Mouse (Mus musculus) naive thymus-derived CD4-positive, alpha-beta T cell, adult 2 months (primary cell): Measurements from ENCODE around the gene Ralgps1.
"Not testable (repeated sequence)": the region's sequence is repeated elsewhere in the genome, so short reads cannot be mapped to it uniquely, and the experiment has no call there.

ENCODE experiments used
- DNase-seq: peaks from one replicate; pipeline ENCODE4 v3.0.0-alpha.2; 2011; ENCODE audit warnings: low read depth

The Ralgps1 gene

DNA sequence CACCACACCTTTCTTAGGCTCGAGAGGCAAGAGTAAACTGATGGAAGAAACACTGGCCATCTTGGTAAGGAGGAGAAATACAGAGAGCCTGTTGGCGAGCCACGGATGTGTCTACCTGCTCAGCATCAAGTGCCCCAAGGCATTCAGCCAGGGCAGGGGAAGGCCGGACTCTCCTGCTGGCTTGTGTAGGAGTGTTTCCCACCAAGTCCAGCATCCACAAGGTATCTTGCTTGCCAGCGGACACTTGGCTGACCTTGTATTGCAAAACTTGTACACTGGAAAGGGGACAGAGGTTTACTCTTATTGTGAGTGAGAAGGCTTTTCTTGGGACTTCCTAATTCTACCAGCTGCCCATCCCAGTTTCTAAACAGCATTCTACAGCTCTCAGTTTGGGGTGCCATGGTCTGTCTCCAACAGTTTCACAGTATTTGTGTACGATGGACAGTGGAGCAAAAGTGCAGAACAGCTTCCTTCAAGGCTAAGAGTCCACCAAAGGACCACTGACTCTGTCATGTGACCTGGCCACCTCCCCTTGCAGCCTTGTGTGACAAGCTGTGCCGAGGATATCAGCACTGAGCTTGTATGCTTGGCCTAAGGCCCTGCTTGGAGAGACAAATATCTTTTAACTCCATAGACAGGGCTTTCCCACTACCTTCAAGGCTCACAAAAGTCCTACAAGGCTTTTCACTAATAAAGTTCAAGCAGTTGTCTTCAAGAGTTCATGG lies 236.4 kb downstream of the Ralgps1 start:
- no peak for DNase-seq

DNA sequence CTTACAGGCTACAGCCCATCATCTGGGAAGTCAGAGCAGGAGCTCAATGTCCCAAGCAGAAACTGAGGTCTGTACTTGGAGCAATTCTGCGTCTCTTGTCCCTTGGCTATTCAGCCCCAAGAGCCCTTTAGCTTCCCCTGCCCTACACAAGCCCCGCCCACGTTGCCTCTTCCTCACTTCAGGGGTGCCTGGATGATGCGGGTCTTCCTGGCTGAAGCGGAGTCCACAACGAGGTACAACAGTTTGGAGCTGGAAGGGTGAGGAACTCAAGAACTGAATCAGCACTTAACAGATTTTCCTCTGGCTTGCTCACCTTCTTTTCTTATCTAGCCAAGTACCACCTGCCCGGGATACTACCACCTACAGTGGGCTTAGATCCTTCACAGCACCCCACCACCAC lies 239.0 kb downstream of the Ralgps1 start:
- no peak for DNase-seq

DNA sequence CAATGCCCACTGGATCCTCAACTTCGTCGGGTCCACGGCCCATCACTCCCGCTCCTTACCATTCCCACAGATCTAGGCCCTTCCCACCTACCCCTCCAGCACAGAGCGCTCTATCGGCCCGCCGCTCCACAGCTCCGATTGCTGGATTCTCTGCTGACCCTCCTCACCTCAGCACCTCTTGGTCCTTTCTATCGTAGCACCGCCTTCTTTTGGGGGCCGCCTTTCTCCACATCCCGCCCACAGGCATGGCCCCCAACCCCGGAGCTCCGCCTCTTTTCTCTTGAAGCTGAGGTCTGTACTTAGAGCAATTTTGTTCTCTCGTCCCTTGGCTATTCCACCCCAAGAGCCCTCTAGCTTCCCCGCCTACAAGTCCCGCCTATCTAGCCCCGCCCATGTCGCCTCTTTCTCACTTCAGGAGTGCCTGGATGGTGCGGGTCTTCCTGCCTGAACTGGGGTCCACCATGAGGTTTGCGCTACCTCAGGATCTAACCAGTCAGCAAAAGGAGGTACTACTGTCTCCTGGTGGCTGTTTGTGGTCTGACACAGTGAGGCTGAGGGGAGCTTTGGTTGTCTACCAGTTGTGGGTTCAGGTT lies 239.7 kb downstream of the Ralgps1 start, which contains the start of gene Garnl3:
Gene Garnl3 (minus strand): TSS at position 155 of the 593 bp plus-strand sequence.
- DNase-seq, result peak; percentile 83

DNA sequence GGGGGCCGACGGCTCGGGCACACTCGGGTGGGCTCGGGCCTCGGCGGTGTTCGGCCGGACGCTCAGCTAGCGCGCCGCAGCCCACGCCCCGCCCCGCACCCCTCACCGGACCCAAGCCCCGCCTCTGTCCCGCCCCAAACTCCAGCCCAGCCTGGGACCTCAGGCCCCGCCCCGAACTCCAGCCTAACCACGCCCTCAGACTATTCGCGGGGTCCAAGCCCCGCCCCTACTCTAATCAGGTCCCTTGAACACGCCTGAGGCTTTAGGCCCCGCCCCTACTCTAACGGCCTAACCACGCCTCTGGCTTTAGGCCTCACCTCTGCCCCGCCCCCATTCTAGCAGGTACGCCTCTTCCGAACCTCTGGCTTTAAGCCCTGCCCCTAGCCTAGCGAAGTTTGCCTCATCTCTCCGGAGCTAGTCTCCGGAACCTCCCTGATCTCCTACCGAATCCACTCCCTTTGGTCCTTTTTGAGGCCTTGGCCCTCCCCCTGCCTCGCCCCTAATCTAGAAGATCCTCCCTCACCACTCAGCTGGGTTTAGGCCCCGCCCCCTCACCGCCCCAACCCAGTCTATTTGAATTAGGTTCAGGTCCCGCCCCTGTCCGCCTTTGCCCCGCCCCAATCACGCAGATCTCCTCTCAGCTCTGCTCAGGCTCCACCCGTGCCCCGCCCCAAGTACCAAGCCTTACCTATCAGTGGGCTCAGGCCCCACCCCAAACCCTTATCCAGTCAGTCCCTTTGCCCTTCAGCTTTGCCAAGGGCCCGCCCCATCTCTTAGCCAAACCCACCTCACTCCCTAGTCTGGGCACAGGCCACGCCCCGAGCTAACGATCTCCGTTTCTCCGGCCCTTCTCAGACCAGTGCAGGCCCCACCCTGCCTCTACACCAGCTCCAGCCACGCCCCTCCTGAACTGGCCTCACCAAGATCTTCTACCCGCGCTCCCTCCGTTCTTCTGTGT lies 240.5 kb downstream of the Ralgps1 start:
- peak; percentile 95 for DNase-seq

DNA sequence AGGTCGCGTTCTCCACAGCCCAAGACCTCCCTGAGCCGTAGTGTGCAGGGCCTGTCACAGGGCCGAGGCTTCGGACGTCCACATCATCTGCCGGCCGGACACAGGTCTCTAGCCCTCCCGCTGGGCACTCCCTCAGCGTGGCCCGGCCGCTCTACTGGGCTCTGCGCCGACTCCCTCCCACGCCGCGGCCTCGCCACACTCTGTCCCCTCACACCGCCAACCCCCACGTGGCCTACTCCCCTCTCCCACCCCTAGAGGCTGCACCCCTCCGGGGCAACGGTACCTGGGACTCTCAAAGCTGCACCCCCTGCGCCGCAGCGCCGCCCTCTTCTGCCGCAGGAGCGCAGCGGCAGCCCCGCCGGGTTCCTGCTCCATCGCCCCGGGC lies 241.2 kb downstream of the Ralgps1 start:
- no peak for DNase-seq

DNA sequence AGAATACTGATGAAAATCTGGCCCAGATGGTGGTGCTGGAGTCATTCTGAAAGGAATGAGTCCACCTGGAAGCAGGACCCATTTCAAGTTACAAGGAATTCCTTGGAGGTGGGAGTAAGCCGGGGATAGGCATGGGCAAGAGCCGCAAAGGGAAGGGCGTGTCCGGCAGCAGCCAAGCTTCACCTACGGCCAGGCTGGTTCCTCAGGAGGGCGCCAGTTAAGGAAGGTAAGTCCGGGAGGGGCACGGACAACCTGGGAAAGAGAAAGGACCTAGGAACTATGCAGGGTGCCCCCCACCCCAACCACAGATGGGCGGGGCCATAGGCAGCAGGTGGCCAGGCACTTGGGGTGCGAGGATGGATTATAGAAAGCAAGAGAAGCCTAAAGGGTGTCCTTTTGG lies 241.6 kb downstream of the Ralgps1 start:
- DNase-seq, result no peak

DNA sequence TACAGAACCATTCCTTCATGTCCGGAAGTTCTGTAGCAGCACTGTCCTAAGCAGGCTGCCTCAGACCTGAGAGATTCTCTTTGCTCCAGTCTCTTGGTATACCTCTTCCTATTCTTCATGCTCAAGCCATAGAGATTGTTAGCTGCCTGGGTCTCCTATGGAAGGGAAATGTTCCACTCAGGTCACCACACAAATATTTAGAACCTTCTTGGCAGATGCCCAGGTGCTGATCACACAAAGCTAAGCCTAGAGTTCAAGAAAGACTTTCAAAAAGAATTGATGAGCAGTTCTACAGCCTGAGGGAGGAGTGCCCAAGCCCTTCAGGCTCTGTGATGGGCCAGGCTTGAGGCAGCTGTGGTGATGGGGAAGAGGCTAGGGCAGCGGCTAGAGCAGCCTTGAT lies 242.3 kb downstream of the Ralgps1 start:
- DNase-seq, result peak; percentile 14

DNA sequence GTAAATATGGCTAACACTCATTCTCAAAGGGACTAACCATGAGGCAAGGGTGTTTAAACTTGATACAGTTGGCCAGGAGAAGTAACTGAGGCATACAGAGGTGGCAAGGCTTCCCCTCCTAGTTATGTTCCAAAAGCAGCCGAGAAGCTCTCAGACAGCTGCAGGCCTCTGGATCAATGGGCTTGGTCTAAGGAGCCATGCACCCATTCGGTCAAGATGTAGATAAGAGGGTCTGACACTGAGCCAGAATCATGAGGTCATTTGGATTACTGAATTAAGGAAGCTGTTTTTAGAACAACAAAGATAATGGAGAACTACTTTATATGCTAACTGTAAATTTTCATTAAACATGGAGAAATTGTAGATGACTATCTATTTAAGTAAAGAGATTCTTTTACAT lies 244.0 kb downstream of the Ralgps1 start:
- DNase-seq, result no peak

DNA sequence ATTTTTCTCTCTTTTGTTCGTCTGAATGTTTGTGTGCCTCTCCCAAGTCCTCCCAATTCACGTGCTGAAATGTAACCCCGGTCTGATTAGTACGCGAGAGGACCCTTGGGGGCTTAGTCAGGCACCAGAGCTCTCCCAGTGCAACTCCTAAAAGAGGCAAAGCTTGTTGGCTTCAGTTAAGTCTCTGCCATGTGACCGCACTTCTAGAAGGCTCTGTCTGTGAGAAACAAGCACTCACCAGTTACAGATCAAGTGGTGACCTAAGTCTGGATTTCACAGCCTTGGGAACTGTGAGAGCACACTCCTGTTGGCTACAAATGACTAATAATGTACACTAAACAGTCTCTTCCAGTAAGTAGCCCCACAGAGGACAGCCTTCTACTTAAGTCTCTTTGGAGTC lies 248.4 kb downstream of the Ralgps1 start:
- DNase-seq, result no peak

DNA sequence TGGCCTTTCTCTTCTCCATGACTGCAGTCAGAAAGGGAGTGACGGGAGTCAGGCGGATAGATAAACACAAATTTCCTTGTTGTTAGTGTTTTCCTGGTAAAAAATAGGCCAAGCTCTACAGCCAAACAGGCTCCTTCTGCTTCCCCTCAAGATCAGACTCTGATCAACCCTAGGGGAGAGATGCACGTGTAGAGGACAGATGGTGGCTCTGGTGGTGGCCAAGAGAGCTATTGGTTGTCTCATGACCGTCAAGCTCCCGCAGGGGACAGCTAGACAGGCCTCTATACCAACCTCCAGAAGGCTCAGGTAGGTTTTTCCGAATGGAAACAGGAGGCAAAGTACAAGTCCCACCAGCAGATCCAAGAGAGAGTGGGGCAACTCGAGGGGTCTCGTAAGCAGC lies 270.8 kb downstream of the Ralgps1 start:
- DNase-seq, result no peak

DNA sequence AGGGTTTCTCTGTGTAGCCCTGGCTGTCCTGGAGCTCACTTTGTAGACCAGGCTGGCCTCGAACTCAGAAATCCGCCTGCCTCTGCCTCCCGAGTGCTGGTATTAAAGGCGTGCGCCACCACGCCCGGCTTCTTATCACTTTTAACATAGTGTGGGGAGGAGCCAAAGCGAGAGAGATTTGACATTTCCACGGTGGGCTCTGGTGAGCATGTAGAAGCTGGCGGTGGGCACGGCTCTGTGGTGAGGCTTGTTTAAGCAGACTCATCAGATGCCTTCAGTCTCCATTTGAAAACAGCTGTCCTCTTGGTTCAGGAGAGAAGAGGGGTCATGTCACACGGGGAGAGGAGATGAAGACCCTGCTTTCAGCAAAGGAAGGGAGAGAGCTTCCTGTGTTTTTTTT lies 274.0 kb downstream of the Ralgps1 start:
- DNase-seq, result not testable (repeated sequence)

DNA sequence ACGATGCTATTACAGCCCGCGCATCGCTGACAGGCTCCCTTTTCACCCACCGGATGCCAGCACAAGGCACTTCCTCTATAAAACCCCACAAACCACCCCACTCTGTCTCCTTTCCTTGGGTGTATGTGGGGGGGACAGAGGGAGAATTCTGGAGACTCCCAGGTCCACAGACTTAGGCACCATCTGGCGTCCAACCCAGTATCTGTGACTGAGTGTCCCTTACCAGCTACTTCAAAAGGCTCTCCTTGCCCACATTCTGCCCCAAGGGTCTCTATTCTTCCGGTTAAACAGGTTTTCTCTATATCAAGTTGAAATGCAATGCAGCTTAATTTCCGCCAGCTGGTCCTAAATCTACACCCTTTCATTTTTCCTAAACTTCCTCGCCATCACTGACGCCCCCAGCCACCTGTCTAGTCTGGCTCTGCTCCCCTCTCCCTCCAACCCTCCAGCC lies 276.0 kb downstream of the Ralgps1 start:
- no peak for DNase-seq

DNA sequence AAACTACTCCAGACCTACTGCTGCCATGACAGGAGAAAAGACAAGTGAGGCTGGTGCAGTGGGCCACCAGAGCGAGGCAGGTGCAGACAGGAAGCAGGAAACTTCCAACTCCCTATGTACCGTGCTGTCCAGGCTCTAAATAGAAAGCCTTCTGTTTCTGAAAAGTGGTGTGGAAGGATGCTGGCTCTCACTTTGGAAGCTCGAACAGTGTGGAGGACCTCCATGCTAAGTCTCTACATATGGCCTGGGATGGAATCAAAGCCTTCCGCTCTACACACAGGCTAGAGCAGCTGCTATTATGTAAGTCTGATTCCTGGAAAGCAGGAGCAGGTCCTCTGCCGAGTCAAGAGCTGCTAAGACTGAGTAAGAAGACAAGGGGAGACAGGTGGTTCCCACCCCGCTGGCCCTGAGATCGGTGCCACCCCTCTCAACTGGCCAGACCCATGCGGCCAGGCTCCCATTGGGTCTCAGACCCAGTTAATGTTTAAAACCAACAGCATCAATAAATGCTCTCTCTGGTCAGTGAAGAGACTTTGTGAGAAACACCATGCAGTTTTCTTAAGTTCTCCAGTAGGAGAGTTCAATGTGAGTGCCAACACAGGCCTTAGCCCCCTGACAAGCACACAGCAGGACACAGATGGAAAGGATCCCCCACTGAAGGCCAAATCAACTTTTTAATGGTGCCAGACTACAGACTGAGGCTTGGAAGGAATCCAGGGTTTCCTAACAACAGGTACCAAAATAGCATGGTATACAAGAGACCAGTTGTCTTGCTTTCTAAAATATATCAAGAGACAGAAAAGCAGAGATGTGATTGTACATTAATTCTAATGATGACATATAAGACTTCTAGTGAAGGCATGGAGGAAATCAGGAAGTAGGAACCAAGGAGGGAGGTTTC lies 280.4 kb downstream of the Ralgps1 start:
- no peak for DNase-seq

DNA sequence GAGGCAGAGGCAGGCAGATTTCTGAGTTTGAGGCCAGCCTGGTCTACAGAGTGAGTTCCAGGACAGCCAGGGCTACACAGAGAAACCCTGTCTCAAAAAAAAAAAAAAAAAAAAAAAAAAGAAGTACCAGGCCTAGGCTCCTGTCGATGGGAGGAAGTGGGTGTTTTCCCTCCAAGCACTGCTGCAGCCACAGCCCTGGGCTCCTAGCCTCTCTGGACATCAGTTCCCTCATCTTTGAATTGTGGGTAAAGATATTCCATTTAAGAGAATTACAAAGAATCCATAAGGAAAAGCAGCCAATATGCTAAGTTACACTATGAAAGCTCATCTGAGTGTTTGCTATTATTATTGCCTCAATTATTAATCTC lies 281.3 kb downstream of the Ralgps1 start:
- DNase-seq, result not testable (repeated sequence)

DNA sequence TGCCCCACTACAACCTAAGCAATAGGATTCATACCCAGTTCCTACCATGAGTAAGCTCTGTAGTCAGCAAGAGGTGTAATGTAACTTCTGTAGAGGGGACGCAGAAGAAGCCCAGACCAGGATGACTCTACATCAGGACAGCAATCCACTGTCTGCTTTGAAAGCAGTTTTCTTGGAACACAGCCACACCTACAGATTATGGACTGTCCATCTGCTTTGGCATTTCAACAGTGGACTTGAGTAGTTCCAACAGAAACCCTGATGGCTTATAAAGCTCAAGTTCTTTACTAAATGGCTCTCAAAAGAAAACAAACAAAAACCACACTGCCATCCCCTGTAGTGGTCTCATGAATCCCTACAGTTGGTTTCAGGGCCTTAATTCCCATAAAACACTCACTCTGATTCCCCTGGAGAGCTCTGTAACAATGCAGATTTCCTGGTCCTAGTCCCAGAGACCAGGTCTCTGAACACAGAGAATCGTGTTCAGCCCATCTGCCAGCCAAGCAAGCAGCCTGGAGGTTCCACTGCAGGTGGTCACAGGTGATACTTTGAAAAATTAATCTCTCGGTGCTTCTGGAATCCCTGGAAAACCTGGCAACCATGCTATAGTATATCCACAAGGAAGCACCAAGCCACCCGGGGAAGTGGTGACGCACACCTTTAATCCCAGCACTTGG lies 281.8 kb downstream of the Ralgps1 start:
- no peak for DNase-seq

DNA sequence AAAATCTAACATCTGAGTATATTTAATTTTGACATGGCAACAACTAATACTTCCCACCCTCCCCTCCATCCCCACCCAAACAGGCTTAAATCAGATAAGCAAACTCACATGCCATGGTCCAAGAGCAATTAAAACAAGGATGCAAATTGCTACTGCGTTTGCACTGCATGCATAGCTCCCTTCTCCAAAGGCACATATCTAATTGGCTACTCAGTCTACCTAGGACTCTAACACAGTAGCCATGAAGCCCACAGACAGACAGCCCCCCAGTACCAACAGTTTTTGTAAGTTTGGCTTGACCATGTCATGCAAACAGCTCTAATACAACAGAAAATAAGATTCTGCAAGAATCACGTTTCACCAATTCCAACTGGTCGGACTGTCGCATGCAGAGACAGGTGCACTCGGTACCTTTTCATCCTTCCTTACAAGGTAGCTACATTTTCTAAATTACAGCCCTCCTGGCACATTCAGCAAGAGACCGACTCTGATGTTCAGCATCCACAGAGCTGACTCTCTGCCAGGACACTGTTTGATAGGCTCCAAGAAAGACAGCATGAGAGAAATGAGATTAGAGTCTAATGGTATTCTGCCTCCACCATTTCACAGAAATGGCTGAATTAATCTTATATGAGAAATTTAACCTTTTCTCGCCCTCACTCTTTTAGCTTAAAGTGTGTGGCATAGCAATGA lies 284.5 kb downstream of the Ralgps1 start:
- DNase-seq, result no peak

DNA sequence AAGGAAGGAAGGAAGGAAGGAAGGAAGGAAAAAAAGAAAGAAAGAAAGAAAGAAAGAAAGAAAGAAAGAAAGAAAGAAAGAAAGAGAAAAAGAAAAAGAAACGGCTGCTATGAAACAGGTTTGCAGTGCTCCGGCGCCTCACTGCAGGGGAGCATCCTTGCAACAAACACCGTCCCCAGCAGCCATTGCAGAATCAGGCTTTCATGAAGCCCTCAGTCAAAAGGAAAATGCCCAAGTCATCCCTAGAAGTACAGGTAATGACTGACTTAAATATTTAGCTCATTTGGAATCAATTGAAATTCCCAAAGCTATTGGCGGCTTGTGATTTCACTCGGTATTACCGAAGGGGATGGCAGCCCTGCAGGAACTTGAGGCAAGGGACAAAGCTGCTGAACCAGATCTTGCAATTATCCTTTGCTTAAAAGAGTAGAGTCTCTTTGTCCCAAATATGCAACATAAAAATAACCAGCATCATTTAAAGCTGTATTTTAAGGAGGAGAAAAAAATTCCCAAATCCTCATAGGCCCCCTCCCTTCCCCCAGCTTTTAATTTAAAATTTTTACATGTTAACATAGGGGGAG lies 285.2 kb downstream of the Ralgps1 start:
- no peak for DNase-seq

DNA sequence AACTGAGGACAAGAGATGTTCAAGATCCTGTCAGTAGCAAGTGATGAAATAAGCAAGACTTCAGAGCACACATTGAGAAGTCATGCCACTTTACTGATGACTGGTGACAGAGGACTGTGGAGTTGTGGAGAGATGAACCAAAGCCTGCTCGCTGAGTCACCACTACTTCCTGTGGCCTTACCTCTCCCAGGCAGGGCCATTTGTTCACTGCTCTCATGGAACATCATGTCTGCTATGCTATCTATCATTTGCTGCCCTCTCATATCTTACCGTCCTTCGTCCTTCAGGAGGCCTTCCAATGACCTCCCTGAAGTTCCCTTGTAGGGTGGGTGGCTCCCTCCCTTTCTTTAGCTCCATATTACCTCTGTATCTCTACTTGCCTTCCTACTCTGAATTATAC lies 287.1 kb downstream of the Ralgps1 start:
- no peak for DNase-seq
